Mouse (Mus musculus) 3T3-L1 (cell line): ENCODE measurements around the gene Nr2f6.
A peak's percentile ranks its signal among the peaks of the same experiment; 100 is the strongest.

ENCODE experiments used
- DNase-seq: peaks from one replicate; pipeline ENCODE4 v3.0.0-alpha.2; 2015; ENCODE audit warnings: low read depth, low spot score

Nr2f6 gene

GRCm38 (mm10) chr8:71391696-71392095 lies 9.9 kb upstream of the Nr2f6 start:
- DNase-seq: no peak

- no peak for DNase-seq
These were observed 6.5 kb upstream of the Nr2f6 start for GRCm38 (mm10) chr8:71388267-71388666.

- no peak for DNase-seq
These were observed 3.6 kb upstream of the Nr2f6 start for GRCm38 (mm10) chr8:71385212-71385835.

GRCm38 (mm10) chr8:71383860-71384259 lies 2.1 kb upstream of the Nr2f6 start:
- DNase-seq: no peak

- DNase-seq: no peak
These were observed 1.6 kb upstream of the Nr2f6 start for GRCm38 (mm10) chr8:71383396-71383795.

- DNase-seq: peak; percentile 92
These were observed 506 bp upstream of the Nr2f6 start for GRCm38 (mm10) chr8:71381971-71382961.

GRCm38 (mm10) chr8:71380178-71381171 lies 1.3 kb downstream of the Nr2f6 start:
- no peak for DNase-seq

GRCm38 (mm10) chr8:71379512-71380075 lies 2.2 kb downstream of the Nr2f6 start:
- no peak for DNase-seq

GRCm38 (mm10) chr8:71379008-71379407 lies 2.8 kb downstream of the Nr2f6 start:
- DNase-seq: no peak

GRCm38 (mm10) chr8:71376423-71377030 lies 5.2 kb downstream of the Nr2f6 start:
- no peak for DNase-seq

- no peak for DNase-seq
These were observed 6.0 kb downstream of the Nr2f6 start for GRCm38 (mm10) chr8:71375581-71376422.

GRCm38 (mm10) chr8:71374616-71375206 lies 7.0 kb downstream of the Nr2f6 start:
- no peak for DNase-seq

- DNase-seq: no peak
These were observed 8.8 kb downstream of the Nr2f6 start for GRCm38 (mm10) chr8:71373000-71373399.

GRCm38 (mm10) chr8:71372427-71372826 lies 9.3 kb downstream of the Nr2f6 start:
- no peak for DNase-seq

- DNase-seq: peak; percentile 95
These were observed 10.4 kb downstream of the Nr2f6 start, which contains the start of gene Ocel1 for GRCm38 (mm10) chr8:71371236-71371848. Gene Ocel1, plus strand, starts transcription at chr8:71371298.

GRCm38 (mm10) chr8:71370711-71371235 lies 11.0 kb downstream of the Nr2f6 start:
- peak; percentile 62 for DNase-seq

- no peak for DNase-seq
These were observed 12.6 kb downstream of the Nr2f6 start for GRCm38 (mm10) chr8:71369040-71369718.

GRCm38 (mm10) chr8:71368366-71368765 lies 13.4 kb downstream of the Nr2f6 start:
- peak; percentile 84 for DNase-seq
